Mouse (Mus musculus): ENCODE data around the gene Gm14412.
"Not testable (repeated sequence)": the region's sequence is repeated elsewhere in the genome, so short reads cannot be mapped to it uniquely, and the experiment has no call there.

Gm14412 gene

GRCm38 (mm10) chr2:177324257-177324733 is at the start of gene Gm14412:
Gene Gm14412, minus strand, starts transcription at chr2:177324307.
- DNase-seq (ENCODE audit: extremely low spot score, low spot score) = not testable (repeated sequence)

GRCm38 (mm10) chr2:177329661-177330292 is 5.7 kb upstream of the Gm14412 start:
- not testable (repeated sequence) for DNase-seq (ENCODE audit: extremely low spot score, low spot score)

- DNase-seq (ENCODE audit: extremely low spot score, low spot score) = not testable (repeated sequence)
Observed at GRCm38 (mm10) chr2:177321361-177321760, 2.7 kb downstream of the Gm14412 start.

GRCm38 (mm10) chr2:177320786-177321320 is 3.3 kb downstream of the Gm14412 start:
- DNase-seq (ENCODE audit: extremely low spot score, low spot score) = not testable (repeated sequence)

DNA sequence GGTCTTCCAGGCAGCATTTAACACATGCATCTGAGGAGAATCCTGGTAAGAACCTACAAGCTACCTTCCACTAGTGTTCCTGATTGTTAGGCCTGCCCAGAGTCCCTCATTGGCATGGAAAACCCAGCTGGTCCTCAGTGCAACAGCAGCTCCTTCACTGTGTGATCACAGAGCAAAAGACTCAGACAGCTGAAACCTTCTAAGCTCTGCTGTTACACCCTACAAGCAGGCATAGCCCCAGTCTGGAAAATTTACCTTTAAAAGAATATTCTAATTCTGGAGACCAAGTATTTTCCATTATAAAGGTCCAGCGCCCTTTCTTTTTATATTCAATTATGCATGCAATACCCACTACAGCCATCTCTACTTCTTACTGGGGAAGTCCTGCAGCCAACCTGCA is 5.1 kb downstream of the Gm14412 start:
- no peak for DNase-seq (ENCODE audit: extremely low spot score, low spot score)

GRCm38 (mm10) chr2:177309627-177310026 is 14.5 kb downstream of the Gm14412 start:
- not testable (repeated sequence) for DNase-seq (ENCODE audit: extremely low spot score, low spot score)

GRCm38 (mm10) chr2:177304980-177305379 is 19.1 kb downstream of the Gm14412 start:
- not testable (repeated sequence) for DNase-seq (ENCODE audit: extremely low spot score, low spot score)

DNA sequence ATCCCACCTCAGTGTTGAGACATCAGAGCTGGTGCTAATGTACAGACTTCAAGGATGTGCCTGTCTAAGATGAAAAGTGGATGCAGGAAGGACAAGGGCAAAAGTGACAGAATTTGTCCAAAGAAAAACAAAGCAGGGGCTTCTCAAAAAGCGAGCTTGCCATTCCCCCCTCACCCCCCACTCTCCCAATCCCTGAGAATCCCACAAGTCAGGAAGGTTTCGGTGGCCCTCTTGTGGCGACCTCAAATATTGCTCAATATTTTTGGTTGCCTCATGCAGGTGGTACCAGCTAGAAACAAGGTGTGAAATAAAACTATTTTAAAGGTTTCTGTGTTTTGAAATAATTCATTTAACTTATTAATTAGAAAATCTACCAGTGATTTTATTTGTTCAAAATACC is 40.4 kb downstream of the Gm14412 start:
- not testable (repeated sequence) for DNase-seq (ENCODE audit: extremely low spot score, low spot score)

- DNase-seq (ENCODE audit: extremely low spot score, low spot score) = not testable (repeated sequence)
Observed at GRCm38 (mm10) chr2:177277754-177278153, 46.4 kb downstream of the Gm14412 start.

GRCm38 (mm10) chr2:177272237-177272636 is 51.9 kb downstream of the Gm14412 start:
- DNase-seq (ENCODE audit: extremely low spot score, low spot score) = not testable (repeated sequence)

DNA sequence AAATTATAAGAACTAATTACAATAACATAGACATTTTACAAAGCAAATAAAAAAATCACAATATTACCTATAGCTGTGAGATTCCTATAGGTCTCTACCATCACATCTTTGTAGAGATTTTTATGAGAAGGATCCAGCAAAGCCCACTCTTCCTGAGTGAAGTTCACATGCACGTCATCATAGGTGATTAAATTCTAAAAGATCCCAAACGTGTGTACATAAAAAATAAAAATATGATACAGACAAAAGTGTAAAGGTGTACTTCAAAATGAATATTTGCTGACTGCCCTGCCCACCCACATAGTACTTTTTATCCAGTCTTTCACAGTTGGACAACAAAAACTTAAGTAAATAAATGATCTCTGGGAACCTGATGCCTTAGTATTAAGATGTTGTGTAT is 57.2 kb downstream of the Gm14412 start, which contains the start of gene Gm14409:
Gene Gm14409, minus strand, starts transcription at position 101 of the 400 bp plus-strand sequence.
- DNase-seq (ENCODE audit: extremely low spot score, low spot score) = not testable (repeated sequence)

Data from neural tube, embryonic 10.5 days (tissue).